Mouse (Mus musculus): ENCODE results near the gene Vwa8. TPM values are rescaled to one million over a fixed set of nuclear protein-coding genes. Genes with fewer than 3 reads are reported as not detected.

Gene Vwa8
- total RNA-seq (2015; ENCODE audit: low replicate concordance) (4.6 and 6.9 TPM in 2 replicates), total RNA-seq (2017; ENCODE audit: low replicate concordance) (3.2 and 4.3 TPM in 2 replicates)

DNA sequence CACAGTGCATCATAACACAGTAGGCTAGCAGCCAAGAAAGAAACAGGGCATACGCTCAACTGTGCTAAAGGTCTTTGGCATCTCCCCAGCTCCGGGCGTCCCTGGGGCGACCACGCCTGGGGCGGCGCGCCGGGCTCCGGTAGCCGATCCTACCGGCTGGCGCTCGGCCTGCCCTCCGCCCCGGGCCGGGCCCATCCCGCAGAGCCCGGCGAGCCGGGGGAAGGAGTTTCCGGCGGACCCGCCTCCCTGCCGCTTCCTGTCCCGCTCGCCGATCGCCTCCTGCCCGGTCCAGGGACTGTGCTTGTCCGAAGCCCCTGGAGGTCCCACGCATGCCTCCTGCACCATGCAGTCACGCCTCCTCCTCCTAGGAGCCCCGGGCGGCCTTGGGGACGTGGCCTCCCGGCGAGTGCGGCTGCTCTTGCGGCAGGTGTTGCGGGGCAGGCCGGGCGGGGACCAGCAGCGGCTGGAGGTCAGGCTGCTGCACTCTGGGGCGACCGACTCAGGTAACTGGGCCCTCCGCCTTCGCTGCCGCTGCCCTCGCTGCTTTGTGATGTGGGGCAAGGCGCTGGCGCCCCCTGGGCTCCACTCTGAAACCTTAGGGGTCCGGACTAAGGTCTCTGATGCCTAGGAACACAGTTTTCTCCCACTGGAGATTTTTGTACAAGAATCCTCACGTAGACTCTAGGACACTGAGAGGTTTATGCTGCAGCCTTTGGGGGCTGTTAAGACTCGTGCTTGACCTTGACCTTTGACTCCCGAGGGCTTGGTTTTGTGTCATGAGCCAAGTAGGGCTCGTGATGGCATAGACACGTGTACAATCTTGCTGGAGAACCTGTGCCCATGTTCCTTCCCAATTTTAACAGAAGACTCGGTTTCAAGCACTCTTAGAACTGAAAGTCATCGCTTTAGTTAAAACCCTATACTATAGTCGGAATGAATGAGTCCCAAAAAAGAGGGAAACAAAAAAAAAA, at the start of gene Vwa8:
Gene Vwa8 (plus strand): TSS at position 112 of the 971 bp plus-strand sequence.
- peak; percentile 73 for ATAC-seq (replicated peaks; ENCODE audit: low FRiP score, poor library complexity, severe bottlenecking)

GRCm38 (mm10) chr14:78802378-78802777, 46.5 kb upstream of the Vwa8 start:
- ATAC-seq (replicated peaks; ENCODE audit: low FRiP score, poor library complexity, severe bottlenecking): no peak

DNA sequence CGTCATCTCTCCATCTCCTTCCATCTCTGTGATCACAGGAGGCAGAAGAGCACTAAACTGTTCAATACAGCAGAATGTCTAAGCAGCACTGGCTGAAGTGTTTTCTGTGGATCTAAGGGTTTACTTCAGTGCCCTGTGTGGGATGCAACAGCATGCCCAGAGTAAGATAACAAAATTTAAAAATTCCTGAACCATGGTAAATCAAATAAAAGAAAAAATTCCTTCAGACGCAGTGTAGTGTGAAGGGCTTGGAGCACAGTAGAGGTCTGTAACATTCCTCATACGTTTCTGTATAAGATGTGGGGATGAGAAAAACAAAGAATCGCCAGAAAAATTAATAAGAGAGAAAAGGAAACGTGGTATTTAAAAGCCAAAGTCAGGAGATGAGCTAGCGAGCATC, 44.9 kb upstream of the Vwa8 start:
- ATAC-seq (replicated peaks; ENCODE audit: low FRiP score, poor library complexity, severe bottlenecking): no peak

DNA sequence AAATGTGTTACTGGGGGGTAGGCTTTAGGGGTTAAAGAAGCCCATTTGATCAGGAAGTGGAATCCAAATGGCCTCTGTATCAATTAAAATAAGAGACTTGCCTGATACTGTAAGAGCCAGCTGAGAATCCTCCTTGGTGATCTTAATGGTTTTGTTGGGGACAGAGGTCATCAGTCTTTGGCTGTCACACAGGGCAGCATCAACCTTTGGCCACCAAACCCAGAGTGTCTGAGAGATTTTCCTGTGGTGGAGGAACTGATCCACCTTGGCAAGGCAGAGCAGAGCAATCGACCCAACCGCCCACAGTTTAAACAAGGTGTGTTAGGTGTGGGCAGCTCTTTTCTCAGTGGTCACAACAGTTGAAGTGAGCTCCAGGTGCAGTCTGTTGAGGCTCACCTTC, 36.0 kb upstream of the Vwa8 start:
- ATAC-seq (replicated peaks; ENCODE audit: low FRiP score, poor library complexity, severe bottlenecking): no peak

GRCm38 (mm10) chr14:78816411-78816810, 32.4 kb upstream of the Vwa8 start:
- no peak for ATAC-seq (replicated peaks; ENCODE audit: low FRiP score, poor library complexity, severe bottlenecking)

DNA sequence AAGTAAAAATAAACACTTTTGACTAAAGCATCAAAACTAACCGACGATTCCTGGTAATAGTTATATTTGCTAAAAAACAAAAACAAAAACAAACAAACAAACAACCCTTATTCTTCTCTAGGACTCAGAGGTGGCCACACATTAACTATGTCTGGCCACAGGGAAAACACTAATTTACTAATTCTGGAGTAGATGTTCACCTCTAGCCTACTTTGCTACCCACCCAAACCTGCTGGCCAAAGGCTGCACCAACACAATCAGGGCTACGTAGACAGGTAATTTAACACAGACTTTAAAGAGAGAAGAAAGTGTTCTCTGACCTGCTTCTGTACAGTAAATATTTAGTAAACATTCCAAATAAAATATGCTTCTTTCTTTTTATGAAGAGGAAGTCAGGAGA, 31.2 kb upstream of the Vwa8 start:
- ATAC-seq (replicated peaks; ENCODE audit: low FRiP score, poor library complexity, severe bottlenecking): no peak

- no peak for ATAC-seq (replicated peaks; ENCODE audit: low FRiP score, poor library complexity, severe bottlenecking)
Observed at GRCm38 (mm10) chr14:78818406-78818805, 30.4 kb upstream of the Vwa8 start.

GRCm38 (mm10) chr14:78824013-78824412, 24.8 kb upstream of the Vwa8 start:
- no peak for ATAC-seq (replicated peaks; ENCODE audit: low FRiP score, poor library complexity, severe bottlenecking)

DNA sequence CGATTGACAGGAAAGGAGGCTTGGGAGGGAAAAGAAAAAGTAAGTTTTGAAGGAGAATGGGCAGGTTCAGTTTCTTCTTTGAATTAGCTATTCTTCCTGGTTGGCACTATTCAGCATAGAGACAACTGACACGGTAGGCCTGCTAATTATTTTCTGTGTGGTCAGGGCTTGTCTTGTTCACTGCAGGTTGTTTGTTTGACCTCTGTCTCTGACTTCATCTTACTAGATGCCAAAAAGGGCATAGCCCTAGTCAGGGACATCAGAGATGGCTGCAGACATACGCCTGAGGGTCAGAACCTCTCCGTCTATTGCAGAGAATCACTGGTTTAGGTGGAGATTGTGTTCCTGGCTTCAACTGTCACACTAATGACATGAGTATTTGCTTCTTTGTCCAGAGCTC, 24.3 kb upstream of the Vwa8 start:
- ATAC-seq (replicated peaks; ENCODE audit: low FRiP score, poor library complexity, severe bottlenecking): no peak

DNA sequence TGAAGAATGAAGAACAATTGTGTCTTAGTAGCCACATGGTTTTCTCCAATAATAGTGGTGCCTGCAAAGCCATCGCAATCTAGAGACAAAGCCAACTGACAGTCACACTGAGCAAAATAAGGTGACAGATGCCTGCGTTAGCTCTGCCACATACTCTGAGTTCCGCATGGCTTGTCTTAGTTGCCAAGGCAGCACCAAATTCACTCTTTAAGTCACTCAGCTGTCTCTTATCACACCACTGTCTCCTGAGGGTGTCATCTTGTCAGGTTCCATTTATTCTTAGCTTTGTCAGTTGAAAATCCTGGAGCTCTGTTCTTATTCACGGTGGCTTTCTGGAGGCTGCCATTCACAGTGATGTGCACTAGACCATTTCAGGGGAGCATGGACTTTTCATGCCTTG, 17.7 kb upstream of the Vwa8 start:
- no peak for ATAC-seq (replicated peaks; ENCODE audit: low FRiP score, poor library complexity, severe bottlenecking)

DNA sequence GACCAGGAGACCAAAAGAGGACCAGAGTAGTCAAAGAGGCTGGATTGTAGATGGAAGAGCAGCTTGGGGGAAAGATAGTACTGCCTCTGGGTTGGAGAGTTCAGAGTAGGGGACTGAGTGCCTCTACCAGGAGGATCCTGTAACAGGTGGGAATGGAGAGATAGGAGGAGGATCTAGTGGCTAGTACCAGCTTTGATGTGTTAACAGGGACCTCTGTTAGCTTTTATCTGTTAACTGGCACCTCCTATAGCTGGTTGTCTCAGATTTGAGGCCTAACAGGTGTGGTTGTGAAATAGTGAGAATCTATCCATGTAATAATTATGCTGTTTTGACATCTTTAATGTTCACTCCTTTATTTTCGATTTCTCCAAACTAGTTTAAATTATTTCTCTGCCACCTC, 904 bp upstream of the Vwa8 start:
- no peak for ATAC-seq (replicated peaks; ENCODE audit: low FRiP score, poor library complexity, severe bottlenecking)

GRCm38 (mm10) chr14:78848477-78848876, 375 bp upstream of the Vwa8 start:
- ATAC-seq (replicated peaks; ENCODE audit: low FRiP score, poor library complexity, severe bottlenecking): no peak

- no peak for ATAC-seq (replicated peaks; ENCODE audit: low FRiP score, poor library complexity, severe bottlenecking)
Observed at GRCm38 (mm10) chr14:78849961-78850578, 1.2 kb downstream of the Vwa8 start.

DNA sequence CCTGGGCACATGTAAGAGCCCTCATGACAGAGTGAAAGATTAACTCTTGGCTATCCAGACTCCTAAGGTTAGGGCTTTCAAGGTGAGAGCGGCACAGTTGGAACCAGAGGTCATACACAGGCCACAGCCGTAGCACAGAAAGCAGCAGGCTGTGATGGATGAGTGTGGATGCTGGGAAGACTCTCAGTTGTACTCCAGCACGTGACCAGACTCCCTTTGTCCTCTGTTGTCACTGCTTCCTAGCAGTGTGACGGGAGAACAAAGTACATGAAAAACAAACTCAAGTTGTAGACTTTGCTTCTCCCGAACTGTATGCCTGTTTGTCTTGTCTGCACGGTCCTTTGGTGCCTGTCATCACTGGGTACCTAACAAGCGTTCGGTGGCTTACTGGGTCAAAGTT, 1.8 kb downstream of the Vwa8 start:
- ATAC-seq (replicated peaks; ENCODE audit: low FRiP score, poor library complexity, severe bottlenecking): no peak

GRCm38 (mm10) chr14:78851366-78851765, 2.5 kb downstream of the Vwa8 start:
- ATAC-seq (replicated peaks; ENCODE audit: low FRiP score, poor library complexity, severe bottlenecking): no peak

GRCm38 (mm10) chr14:78852401-78853246, 3.8 kb downstream of the Vwa8 start:
- ATAC-seq (replicated peaks; ENCODE audit: low FRiP score, poor library complexity, severe bottlenecking): no peak

DNA sequence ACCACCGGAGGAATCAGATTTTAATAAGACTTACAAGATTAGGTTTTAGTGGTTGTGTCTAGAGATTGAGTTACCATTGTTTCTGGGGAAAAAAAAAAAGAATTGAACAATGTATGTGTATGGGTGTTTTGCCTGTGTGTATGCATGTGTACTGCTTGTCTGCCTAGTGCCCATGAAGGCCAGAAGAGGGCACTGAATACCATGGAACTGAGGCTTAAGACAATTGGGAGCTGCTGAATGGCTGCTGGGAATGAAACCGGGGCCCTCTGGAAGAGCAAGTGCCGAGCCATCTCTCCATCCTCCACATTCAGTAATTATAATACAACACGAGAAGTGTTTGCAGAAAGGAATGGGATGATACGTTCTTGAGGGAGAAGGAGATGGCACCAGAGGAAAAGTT, 12.3 kb downstream of the Vwa8 start:
- ATAC-seq (replicated peaks; ENCODE audit: low FRiP score, poor library complexity, severe bottlenecking): no peak

DNA sequence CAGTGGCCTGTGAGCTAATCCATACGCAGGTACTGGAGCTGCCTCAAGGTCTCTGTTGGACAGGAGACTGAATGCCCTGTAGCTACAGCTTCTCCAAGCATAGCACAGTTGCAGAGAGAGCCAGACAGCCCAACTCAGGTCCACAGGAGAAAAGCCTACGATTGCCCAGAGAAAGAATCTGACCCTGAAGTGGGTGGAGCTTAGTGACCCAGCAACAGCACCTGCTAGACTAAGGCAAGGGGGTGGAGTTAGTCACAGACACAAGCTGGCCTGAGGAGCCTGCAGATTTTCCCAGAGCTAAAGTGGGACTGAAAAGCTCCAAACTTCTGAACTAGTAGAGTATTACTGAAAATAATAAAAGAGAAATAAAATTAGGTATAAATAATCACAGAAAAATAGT, 21.2 kb downstream of the Vwa8 start:
- no peak for ATAC-seq (replicated peaks; ENCODE audit: low FRiP score, poor library complexity, severe bottlenecking)

- no peak for ATAC-seq (replicated peaks; ENCODE audit: low FRiP score, poor library complexity, severe bottlenecking)
Observed at GRCm38 (mm10) chr14:78877176-78877575, 28.3 kb downstream of the Vwa8 start.

DNA sequence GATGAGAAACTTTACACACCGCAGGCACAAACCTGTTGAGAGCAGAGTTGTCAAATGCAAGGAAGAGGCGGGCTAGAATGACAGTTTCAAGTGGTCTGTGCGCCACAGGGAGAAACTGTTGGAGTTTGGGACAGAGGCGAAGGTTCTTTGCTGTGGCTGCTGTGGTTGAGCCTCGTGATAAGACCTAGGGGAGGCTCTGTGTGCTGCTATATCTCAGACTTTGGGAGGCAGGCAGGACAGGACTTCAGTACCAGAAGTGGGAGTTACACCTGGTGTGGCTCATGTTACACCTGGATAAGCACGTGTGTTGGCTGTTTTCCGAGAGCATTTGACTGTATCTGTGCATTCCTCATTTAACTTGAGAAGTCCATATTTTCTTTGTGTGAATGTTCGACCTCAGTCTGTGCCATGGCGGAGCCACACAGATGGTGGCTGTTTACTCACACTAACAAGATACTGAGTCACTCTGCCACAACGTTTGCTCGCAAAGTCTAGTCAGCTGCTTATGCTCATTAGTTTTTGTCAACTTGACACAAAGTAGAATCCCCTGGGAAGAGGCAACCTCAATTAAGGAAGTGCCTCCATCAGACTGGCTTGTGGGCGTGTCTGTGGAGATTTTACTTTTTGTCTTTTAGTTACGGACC, 29.7 kb downstream of the Vwa8 start:
- ATAC-seq (replicated peaks; ENCODE audit: low FRiP score, poor library complexity, severe bottlenecking): no peak
